Mouse (Mus musculus) limb, embryonic 12.5 days (tissue): ENCODE results near the gene Hnmt. TPM values are rescaled to one million over a fixed set of nuclear protein-coding genes. Genes with fewer than 3 reads are reported as not detected.
"Not testable (repeated sequence)": the region's sequence is repeated elsewhere in the genome, so short reads cannot be mapped to it uniquely, and the experiment has no call there.

Experiments
- ATAC-seq: fragments of 200-750 bp; cut with Nextera tagmentation; 2 replicates; pipeline ENCODE4 v1.8.0; 2017; ENCODE audit warnings: low read depth, moderate TSS enrichment; ENCODE audit not compliant: insufficient number of reproducible peaks, insufficient read depth, low FRiP score, low TSS enrichment
- H3K27ac ChIP-seq: fragments of 300-500 bp; sonication (generic); 2 replicates; pipeline ENCODE4 v1.5.1; 2016; ENCODE audit warnings: mild to moderate bottlenecking, moderate library complexity
- H3K27me3 ChIP-seq: fragments of 300-500 bp; sonication (generic); 2 replicates; pipeline ENCODE4 v1.6.1; 2016; ENCODE audit warnings: mild to moderate bottlenecking, moderate library complexity
- H3K36me3 ChIP-seq: fragments of 300-500 bp; sonication (generic); 2 replicates; pipeline ENCODE4 v1.6.1; 2016; ENCODE audit warnings: mild to moderate bottlenecking, moderate library complexity
- H3K4me1 ChIP-seq: fragments of 300-500 bp; sonication (generic); replicated peaks from 2 replicates; pipeline ENCODE4 v1.6.1; 2016
- H3K4me2 ChIP-seq: fragments of 300-500 bp; sonication (generic); 2 replicates; pipeline ENCODE4 v1.6.1; 2016; ENCODE audit warnings: mild to moderate bottlenecking, moderate library complexity
- H3K4me3 ChIP-seq: fragments of 300-500 bp; sonication (generic); replicated peaks from 2 replicates; pipeline ENCODE4 v1.5.1; 2016; ENCODE audit warnings: mild to moderate bottlenecking
- H3K9ac ChIP-seq: fragments of 300-500 bp; sonication (generic); replicated peaks from 2 replicates; pipeline ENCODE4 v1.6.1; 2016; ENCODE audit warnings: mild to moderate bottlenecking, moderate library complexity
- H3K9me3 ChIP-seq: fragments of 300-500 bp; sonication (generic); 2 replicates; pipeline ENCODE4 v1.6.1; 2016; ENCODE audit warnings: mild to moderate bottlenecking, moderate library complexity
- WGBS: fragments of 180-500 bp; shearing (Covaris S2); methylation state at CpG from one replicate; pipeline ENCODE4 v1.1.7; 2016; 5-methylcytosine and 5-hydroxymethylcytosine counted together
- polyA plus RNA-seq: library from polyadenylated mRNA; unstranded; fragments of >200 nt; fragmentation: Nextera tagmentation; extraction: Ambion mirVana; gene quantifications from 2 replicates; pipeline ENCODE4 v1.2.1, GENCODE M21; 2016

Gene Hnmt
- polyA plus RNA-seq, 1 experiment from 2014 or later: 0.69 TPM

DNA sequence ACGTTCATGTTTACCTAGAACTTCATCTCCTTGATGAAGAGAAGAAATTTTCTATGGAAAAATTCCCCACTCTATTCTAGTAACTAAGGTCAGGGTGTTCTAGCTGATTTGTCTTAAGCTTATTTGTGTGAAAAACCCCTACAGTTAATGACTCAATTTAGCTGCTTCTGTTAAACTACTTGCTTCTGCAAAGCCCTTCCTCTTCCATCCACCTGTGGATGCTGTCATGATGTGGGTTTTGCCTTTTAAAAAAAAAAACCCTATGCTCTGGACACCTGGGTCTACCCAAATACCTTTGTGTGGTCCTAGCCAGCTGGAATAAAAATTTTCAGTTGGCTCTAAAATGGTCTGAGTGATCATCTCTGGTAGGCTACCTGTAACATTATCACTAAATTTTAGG lies 49.9 kb downstream of the Hnmt start:
- Histone ChIP-seq H3K27me3 (no peaks in the 10 kb centered on the region), H3K9ac (no peak overlapping the region), H3K27ac (no peak overlapping the region), H3K4me3 (no peak overlapping the region), H3K36me3 (no peaks in the 10 kb centered on the region), H3K4me1 (no peaks in the 10 kb centered on the region), H3K9me3 (no peaks in the 10 kb centered on the region), H3K4me2 (no peak overlapping the region)
- 57% methylated on average over 1 of the region's 1 CpGs for WGBS
- ATAC-seq: no peak

DNA sequence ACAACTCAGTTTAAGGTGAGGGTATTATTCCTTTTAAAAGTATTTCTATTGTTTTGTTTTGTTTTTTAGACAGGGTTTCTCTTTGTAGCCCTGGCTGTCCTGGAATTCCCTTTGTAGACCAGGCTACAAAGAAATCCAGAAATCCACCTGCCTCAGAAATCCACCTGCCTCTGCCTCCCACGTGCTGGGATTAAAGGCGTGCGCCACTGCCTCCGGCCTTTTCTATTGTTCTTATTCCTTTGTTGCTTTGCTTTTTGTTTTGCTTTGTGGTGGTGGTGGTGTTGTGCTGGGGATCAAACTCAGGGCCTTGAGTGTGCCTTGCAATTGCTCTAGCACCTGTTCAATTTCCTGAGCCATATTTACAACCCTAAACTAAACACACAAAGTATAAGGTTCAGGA lies 50.4 kb downstream of the Hnmt start:
- no peak overlapping the region for H3K4me2 ChIP-seq
- no peaks in the 10 kb centered on the region for H3K27me3 ChIP-seq
- H3K9me3 ChIP-seq: no peaks in the 10 kb centered on the region
- H3K36me3 ChIP-seq: no peaks in the 10 kb centered on the region
- no peak overlapping the region for H3K9ac ChIP-seq
- no peak for ATAC-seq
- no peaks in the 10 kb centered on the region for H3K4me1 ChIP-seq
- no peak overlapping the region for H3K27ac ChIP-seq
- WGBS: 94% methylated on average over 4 of the region's 4 CpGs
- H3K4me3 ChIP-seq: no peak overlapping the region

DNA sequence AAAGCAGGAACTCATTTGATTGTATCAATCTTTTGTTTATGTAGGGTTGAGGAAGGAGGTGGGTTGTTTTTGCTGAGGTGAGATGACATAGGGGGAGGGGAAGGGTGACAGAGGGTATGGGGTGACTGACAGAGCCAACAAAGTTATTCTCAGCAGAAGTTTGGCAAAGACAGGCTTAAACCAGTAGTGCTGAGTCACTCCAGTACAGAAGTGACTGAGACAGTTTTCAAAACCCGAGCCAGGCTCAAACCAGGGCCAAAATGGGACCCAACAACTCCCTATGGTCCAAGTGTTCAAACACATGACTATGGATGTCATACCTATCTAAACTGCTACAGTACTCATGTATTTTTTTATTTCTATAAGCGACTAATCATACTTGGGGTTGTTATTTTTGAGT lies 52.4 kb downstream of the Hnmt start:
- WGBS: 60% methylated on average over 2 of the region's 2 CpGs
- H3K9ac ChIP-seq: no peak overlapping the region
- H3K4me1 ChIP-seq: no peaks in the 10 kb centered on the region
- no peak overlapping the region for H3K4me3 ChIP-seq
- H3K27ac ChIP-seq: no peak overlapping the region
- no peak for ATAC-seq
- no peaks in the 10 kb centered on the region for H3K27me3 ChIP-seq
- no peaks in the 10 kb centered on the region for H3K9me3 ChIP-seq
- H3K4me2 ChIP-seq: no peak overlapping the region
- no peaks in the 10 kb centered on the region for H3K36me3 ChIP-seq

DNA sequence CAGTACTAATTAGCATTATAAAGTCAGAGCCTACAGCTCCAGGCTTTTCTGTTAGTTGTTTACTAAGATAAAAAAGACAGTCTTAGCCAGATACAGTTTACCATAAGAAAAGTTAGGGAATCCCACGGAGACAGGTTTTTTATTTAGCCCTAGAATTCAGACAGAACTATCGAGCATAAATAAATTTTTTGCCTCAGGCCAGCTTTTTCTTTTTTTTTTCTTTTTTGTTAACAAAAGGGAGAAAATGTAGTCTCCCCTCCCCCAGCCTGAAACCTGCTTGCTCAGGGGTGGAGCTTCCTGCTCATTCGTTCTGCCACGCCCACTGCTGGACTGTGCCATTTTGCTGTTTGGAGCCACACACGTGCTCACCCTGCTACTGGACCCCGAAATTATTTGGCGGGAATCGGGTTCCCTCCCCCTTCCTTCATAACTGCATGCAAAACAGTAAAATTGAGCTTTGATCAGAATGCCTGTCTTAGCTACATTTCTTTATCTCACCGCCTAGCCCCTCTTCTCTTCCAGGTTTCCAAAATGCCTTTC lies 59.1 kb downstream of the Hnmt start:
- not testable (repeated sequence) for H3K27ac ChIP-seq, H3K9ac ChIP-seq, H3K4me1 ChIP-seq, ATAC-seq, H3K9me3 ChIP-seq, H3K4me3 ChIP-seq, H3K4me2 ChIP-seq, H3K36me3 ChIP-seq, H3K27me3 ChIP-seq
- WGBS: 85% methylated on average over 9 of the region's 9 CpGs

DNA sequence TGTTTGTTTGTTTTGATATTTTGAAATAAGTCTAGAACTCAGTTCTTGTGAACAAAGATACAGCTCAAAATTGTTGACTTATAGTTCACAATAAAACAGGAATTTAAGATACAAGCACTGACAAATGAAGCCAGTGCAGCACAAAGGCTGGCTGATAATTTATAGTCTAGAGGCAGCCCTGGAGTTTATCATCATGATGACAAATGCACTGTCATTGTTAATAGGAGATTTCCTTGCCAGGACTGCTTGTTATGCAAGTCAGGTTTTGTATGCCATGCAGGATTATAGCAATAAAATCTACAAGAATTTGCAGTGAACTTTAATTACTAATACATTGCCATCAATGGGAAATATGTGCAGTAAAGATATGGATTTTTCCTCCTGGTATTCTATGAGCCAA lies 61.9 kb downstream of the Hnmt start:
- no peaks in the 10 kb centered on the region for H3K4me1 ChIP-seq
- no peak for ATAC-seq
- H3K9me3 ChIP-seq: no peaks in the 10 kb centered on the region
- H3K27ac ChIP-seq: no peak overlapping the region
- no peaks in the 10 kb centered on the region for H3K27me3 ChIP-seq
- no peak overlapping the region for H3K4me2 ChIP-seq
- H3K36me3 ChIP-seq: no peaks in the 10 kb centered on the region
- H3K9ac ChIP-seq: no peak overlapping the region
- no peak overlapping the region for H3K4me3 ChIP-seq

DNA sequence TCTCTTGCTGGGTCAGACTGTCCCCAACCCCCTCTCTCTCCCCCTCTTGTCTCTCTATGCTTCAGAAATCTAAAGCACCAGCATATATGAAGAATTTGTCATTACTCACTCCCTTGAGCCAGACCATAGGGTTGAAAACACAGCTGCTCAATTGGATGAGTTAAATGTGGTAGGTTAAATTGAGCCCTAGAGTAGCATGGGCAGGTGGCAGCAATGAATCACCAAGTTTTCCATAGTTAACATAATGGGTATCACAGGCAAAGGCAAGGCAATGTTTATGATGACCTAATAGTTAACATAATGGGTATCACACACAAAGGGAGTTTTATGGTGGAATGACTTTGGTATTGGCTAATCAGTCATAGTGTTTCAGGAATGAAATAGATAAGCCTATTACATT lies 65.9 kb downstream of the Hnmt start:
- ATAC-seq: no peak
- Histone ChIP-seq H3K4me2 (no peak overlapping the region), H3K36me3 (no peaks in the 10 kb centered on the region), H3K27ac (no peak overlapping the region), H3K27me3 (no peaks in the 10 kb centered on the region), H3K4me1 (no peaks in the 10 kb centered on the region), H3K9me3 (no peaks in the 10 kb centered on the region), H3K9ac (no peak overlapping the region), H3K4me3 (no peak overlapping the region)

DNA sequence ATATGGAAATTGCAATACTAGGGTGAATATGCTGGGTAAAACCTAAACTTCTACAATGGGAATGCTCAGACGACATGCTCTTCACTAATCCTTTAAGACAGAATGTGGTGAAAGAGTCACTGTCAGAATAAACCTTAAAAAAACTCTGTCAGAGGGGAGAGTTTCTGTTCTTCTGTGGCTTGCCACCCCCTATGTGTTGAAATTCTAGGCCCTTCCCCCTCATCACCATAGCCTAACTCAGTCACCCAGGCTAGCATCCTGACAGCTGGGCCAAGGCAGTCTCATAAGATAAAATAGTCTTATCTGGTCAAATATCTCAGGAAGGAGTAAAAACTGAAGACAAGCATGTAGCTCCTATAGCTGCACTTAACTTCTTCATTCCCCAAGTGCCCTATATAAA lies 66.3 kb downstream of the Hnmt start:
- no peak overlapping the region for H3K4me3 ChIP-seq
- no peak overlapping the region for H3K9ac ChIP-seq
- H3K36me3 ChIP-seq: no peaks in the 10 kb centered on the region
- H3K9me3 ChIP-seq: no peaks in the 10 kb centered on the region
- no peak for ATAC-seq
- 80% methylated on average over 1 of the region's 1 CpGs for WGBS
- no peaks in the 10 kb centered on the region for H3K4me1 ChIP-seq
- no peaks in the 10 kb centered on the region for H3K27me3 ChIP-seq
- H3K4me2 ChIP-seq: no peak overlapping the region
- H3K27ac ChIP-seq: no peak overlapping the region

DNA sequence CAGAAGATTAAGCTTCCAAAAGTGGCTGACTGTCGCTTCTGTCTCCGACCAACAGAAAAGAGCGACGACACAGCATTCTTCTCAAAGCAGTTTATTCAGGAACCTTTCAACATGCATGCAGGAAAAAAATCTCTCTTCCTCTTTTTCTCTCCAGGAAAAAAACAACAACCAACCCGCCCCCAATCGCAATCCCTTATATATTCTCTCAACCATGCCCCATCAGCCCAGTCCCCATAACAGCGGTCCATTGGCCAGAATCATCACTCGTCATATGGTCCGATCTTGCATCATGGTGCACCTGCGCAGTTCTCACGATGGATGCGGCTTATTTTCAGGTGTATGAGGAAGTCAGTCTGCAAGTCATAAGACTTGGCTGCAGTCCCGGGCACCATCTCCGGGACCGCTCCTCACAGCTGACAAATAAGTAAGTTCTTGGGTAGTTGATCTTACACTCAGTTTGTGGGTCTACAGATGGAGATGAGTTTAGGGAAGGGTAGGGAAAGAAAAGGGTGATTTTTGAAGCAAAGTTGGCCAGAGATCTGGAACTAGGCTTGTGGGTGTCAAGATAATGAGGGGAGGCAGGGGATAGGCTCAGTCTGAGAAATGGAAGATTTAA lies 88.4 kb downstream of the Hnmt start:
- not testable (repeated sequence) for ATAC-seq, H3K9me3 ChIP-seq, H3K4me3 ChIP-seq, H3K4me1 ChIP-seq, H3K9ac ChIP-seq, H3K27me3 ChIP-seq, H3K27ac ChIP-seq, H3K36me3 ChIP-seq, H3K4me2 ChIP-seq
- 91% methylated on average over 15 of the region's 15 CpGs for WGBS

Other genes starting within 250 kb of the Hnmt start
- gene Tbpl2, start 47.2 kb upstream of the Hnmt start, polyA plus RNA-seq: not detected in 2 replicates
- not detected in 2 replicates for gene Il1f8, start 103.8 kb upstream of the Hnmt start, polyA plus RNA-seq
- gene Il1f9, start 137.1 kb upstream of the Hnmt start, polyA plus RNA-seq: not detected in 2 replicates
- gene Il1f6, start 166.0 kb upstream of the Hnmt start, polyA plus RNA-seq: not detected in 2 replicates
- gene Il1f5, start 227.6 kb upstream of the Hnmt start, polyA plus RNA-seq: 0.88 and 1.2 TPM in 2 replicates
- gene Il1f10, start 241.8 kb upstream of the Hnmt start, polyA plus RNA-seq: not detected in 2 replicates